Mouse (Mus musculus): Measurements from ENCODE around the gene Slc17a9.

Gene Slc17a9

DNA sequence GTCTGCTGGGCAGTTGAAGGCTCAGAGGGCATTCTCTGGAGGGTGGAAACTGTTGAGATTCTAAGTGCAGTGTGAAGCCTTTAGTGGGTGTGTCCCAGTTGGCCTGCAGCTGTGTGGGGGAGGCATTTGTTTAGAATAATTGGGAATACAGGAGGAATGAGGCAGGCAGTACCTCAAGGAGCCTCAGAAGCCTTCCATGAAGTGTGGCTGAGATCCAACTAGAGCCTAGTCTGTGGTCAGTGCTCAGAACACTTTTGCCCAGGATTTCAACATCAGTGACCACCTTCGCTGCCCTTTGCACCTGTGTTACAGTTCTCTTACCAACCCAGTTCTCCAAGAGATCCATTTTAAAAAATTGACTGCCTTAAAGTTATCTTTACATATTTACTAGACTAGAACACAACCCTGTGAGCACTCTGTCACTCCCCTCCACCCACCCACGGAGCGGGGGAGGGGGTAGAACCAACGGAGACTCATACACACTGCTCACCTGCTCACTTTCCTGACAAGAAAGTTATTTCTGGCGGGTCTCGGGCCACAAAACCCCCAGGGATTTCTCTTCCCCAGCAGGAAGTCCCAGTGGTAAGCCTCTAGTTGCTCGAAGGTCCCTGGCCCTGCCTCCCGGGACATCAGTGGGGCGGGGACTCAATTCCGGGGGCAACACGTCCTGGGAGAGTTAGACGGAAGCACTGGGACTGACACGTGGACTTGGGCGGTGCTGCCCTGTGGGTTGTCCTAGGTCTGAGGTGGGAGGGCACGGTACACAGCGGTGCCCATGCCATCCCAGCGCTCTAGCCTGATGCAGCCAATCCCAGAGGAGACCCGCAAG, at the start of gene Slc17a9:
Gene Slc17a9 (plus strand): TSS at position 679 of the 829 bp plus-strand sequence.
- DNase-seq, result peak; percentile 56

DNA sequence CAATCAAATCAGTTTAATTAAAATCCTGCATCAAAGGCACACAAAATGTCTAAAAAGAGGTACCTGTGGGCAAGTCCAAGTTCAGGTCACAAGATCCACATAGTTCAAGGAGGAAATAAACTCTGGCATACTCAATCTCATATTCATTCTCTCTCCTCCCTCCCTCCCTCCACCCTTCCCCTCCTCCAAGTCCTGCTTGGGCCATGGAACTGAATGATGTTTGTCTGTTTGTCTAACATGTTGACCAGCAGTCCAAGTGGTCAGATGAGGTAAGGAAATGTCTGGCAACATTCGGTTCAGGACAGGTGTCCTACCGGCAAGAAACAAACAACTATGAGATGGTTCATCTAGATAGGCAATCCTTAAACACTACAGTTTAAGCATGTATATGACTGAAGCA, 48.4 kb upstream of the Slc17a9 start:
- DNase-seq, result no peak

DNA sequence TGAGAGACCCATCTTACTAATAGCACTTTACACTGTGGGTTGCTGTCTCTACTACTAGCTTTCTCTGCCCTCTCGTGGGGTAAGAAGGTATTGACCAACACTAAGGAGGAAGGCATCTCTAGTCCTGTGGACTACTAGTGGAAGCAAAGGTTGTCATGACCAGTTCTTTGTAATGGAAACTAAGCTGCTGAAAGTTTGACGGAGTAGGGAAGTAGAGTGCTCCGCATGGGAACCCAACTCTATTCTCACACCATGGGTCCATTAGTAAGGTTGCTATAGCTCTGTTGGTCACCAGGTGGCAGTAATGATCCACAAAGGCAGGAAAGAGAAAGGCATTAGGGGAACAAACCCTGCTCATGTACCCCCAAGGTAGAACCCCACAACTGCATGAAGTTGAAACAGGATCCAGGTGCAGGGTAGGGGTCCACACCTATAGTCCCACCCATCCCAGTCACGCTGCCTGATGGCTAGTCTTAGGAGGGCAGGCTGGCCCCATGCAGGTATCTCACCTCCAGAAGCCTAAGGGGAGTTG, 46.4 kb upstream of the Slc17a9 start:
- peak; percentile 76 for DNase-seq

GRCm38 (mm10) chr2:180681225-180681624, 43.8 kb upstream of the Slc17a9 start:
- no peak for DNase-seq

- no peak for DNase-seq
These were observed 41.5 kb upstream of the Slc17a9 start for GRCm38 (mm10) chr2:180683524-180683923.

DNA sequence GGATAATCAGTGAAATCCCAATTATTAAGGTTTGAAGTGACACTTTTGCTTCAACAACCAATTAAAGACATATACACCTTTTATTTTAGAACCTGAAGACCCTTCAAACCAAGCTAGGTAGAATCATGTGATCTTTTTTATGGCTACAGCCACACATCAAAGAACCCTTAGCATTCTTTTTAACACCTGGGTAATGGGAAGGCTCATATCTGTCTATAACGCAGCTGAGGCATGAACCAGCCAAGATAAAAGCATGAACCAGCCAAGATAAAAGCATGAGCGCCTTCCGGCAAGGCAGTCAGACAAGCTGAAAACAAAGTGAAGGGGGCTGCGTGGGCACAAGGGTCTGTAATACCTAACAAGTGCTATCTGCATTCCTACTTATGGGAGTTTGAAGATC, 41.0 kb upstream of the Slc17a9 start:
- DNase-seq, result no peak

DNA sequence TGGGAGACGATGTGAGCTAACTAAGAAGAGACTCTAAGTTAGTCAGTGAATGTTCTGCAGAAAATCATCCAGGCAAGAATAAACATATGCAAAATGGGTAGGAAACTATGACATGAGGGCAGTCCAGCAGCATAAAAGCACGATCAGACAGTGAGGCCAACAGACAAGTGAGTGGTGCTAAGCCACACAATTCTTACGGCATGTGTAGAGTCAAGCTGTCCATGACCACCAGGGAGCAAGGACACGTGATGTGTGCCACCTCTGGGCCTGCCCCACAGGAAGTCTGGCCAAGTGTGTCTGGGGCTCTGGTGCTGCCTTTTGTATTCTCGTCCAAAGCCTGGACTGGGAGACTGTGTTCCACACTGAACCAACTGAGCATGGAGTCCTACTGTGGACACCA, 35.2 kb upstream of the Slc17a9 start:
- DNase-seq, result no peak

GRCm38 (mm10) chr2:180692630-180693029, 32.4 kb upstream of the Slc17a9 start:
- DNase-seq, result no peak

- DNase-seq, result no peak
These were observed 29.9 kb upstream of the Slc17a9 start for GRCm38 (mm10) chr2:180695176-180695575.

GRCm38 (mm10) chr2:180700457-180700856, 24.6 kb upstream of the Slc17a9 start:
- DNase-seq, result no peak

- DNase-seq, result no peak
These were observed 23.9 kb upstream of the Slc17a9 start for GRCm38 (mm10) chr2:180701053-180701766.

GRCm38 (mm10) chr2:180701767-180702621, 23.1 kb upstream of the Slc17a9 start:
- DNase-seq, result peak; percentile 94

DNA sequence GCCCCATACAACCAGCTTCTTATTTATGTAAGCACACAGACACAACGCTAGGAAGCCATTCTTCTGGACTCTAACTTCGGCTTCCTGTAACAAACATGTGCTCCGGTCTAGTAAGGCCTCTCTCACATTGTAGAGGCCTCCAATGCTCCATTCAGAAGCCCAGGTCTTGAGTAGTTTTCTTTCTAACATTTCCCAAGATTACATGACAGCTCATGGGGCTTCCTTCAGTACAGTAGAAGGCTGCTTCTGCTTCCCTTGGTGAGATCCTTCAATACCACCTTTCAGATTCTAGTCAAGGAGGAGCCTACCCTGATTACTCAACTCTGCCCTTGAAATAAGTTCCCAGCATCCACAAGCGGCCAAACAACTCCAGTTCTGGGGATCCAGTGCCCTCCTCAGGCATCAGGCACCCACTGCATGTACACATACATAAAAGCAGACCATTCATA, 22.3 kb upstream of the Slc17a9 start:
- DNase-seq, result no peak

- no peak for DNase-seq
These were observed 21.9 kb upstream of the Slc17a9 start for GRCm38 (mm10) chr2:180703175-180703574.

DNA sequence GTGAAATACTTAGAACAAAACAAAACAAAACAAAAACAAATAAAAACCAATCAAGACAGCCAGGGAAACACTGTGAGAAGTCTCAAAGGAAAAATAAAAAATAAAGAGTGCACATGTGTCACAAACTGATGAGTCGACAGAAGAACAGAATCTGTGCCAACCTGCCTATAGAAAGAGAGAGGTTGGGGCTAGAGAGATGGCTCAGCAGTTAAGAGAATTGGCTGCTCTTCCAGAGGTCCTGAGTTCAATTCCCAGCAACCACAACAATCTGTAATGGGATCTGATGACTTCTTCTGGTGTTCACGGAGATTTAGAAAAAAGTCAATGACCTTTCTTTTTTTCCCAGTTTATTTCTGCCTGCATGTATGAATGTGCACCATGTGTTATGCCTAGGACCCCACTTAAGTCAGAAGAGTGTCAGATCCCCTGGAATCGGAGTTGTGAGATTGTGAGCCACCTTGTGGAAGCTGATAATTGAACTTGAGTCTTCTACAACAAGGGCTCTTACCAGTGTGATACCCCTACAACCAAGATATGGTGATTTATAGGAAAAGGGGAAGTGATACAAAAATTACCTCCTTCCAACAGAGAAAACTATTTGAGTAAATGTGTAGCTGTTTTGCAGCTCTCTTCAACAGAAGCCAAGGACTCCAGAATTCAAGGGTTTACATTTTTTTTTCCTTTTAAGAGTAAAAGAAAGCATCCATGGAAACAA, 21.3 kb upstream of the Slc17a9 start:
- no peak for DNase-seq

DNA sequence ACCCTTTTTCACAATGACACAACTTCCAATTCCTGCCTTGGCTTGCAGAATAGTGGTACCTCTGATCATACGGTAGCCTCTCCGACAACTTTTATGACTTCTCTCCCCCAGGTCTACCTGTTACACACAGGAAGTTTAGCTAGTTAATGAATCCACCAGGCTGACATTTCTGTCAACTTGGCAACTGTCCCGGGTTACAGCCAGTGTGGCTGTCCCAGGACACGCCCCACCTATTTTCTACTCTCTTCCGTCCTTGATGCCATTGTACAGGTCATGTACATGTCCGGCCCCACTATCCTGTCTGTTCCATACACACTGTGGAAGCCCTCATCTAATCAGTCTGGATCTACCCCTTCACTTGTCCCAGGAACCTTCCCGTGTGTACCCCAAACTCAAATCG, 20.5 kb upstream of the Slc17a9 start:
- no peak for DNase-seq

DNA sequence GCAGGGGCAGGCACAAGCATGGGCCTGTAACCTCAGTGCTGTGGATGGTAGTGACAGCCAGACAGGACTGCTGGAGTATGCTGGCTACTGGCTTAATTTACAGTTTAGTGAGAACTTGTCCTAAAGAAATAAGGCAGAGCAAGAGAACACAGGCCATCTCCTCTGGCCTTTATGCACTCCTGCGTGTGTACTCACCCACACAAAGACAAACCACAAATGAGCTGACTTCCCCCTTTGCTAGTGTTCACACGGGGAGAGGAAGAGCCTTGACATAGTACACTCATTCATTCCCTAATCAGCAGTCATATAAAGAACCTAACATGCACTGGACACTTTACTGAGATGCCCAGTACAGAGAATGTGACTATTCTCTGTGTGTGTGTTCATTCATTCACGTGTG, 20.0 kb upstream of the Slc17a9 start:
- no peak for DNase-seq

DNA sequence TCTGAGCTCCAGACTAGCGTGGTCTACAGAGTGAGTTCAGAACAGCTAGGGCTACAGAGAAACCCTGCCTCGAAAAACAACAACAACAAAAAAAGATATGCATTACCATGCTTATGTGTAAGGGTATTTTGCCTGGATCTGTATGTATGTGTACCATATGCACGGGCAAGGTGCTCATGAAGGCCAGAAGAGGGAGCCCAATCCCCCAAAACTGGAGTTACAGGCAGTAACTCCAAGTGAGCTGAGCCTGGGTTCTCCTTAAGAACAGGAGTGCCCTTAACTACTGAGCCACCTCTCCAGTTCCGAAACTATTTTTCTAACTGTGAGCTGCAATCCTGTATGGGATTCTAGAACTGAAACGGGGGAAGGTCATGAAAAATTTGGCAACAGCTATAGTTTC, 19.1 kb upstream of the Slc17a9 start:
- DNase-seq, result no peak

DNA sequence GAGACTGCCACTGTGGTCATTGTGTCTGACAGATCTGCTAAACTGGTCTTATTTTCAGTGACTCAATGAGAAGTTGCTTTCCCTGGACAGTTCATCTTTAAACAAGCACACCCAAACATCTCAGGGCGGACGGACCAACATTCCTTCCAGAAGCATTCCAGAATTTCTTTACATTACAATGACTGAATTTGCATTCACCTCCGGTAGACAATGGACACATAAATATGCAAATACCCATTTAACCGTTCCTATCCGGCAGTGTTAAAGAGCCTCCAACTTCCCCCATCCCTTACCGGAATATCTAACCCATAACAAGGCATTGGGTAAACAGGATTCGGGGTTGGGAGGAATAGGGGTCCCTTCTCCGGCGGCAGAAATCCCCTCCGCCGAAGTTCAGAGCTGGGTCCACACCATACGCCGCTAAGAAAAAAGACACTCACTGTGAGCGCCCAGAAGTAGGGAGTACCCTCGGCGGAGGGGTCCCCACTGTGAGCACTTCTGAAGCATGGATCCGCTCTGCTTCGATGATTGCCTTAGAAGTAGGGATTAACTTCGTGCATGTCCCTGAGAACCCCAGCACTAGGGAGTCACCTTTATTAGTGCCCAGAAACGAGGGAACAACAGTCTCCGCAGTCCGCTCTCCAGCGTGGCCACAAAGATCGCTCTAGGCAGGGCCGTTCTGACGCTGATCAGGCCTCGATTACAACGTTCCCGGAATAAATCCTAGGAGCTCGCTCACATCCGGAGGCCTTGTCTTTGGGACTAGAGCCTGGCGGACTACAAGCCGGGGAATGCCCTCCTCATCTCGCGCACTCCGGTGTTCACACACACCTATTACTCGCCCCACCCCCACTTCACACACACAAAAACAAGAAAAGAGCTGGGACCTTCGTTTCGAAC, 15.8 kb upstream of the Slc17a9 start:
- DNase-seq, result peak; percentile 37

- peak; percentile 94 for DNase-seq
These were observed 15.2 kb upstream of the Slc17a9 start, which contains the start of the genes Dido1 and Gid8 for GRCm38 (mm10) chr2:180709923-180710272. Gene Dido1, minus strand, starts transcription at chr2:180709999. Gene Gid8, plus strand, starts transcription at chr2:180710117.
